9 mouse cellular contexts compared by ENCODE assay signal in the genomic region with DNA sequence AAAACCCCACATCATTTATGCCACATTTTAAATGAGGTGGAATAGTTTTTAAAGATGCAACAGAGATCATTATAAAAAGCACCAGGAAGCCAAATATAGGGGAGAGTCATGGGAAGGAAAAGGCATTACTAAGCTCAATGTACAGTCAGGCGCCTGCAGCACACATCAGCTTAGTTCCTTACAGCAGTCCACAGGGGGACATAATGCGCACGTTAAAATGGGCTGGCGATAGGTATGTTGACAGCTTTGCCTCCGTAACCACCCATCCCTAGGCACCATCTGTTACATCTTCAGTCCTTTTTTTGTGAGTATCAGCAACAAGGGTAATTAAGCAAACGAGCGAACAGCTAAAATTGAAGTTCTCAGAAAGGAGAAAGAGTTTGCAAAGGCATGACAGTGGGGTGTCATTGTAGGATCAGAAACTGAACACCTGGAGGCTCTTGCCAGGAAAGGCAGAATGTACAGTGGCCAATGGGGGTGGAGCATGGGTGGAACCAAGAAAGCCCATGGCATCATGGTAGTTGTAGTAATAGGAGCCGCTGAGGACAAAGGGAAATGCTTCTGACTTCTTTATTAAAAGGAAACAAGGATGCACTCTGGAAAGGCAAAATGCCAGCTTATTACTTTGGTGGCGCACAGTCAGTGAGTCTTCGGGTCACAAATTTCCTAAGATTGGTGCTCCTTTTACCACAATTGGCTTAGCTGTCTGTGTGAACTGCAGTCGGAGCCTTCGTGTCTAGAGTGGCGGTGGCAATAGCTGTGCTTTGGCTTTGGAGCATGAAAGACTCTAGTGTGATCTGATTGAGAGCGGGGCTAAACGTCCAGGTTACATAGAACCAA.
DNase-seq lines count a peak whose midpoint lies in the region; ATAC-seq lines count a peak whose summit lies in the region.
"Had no signal": no experiment of that assay in that cellular context is flagged by ENCODE, and none has a peak within 500 bp of the region (broad histone marks: within the 10 kb centered on the region; RNA-seq: fewer than 3 reads in every experiment).

No protein-coding gene starts in this region.

- 77% methylated on average over 15 of the region's 15 CpGs for WGBS in neural tube, embryonic 12.5 days

- no peak overlapping the region for H3K4me3 ChIP-seq in neural tube, embryonic 12.5 days

- H3K9ac ChIP-seq in neural tube, embryonic 12.5 days, result no peak overlapping the region

- H3K27ac ChIP-seq in neural tube, embryonic 12.5 days, result no peak overlapping the region

- DNase-seq in neural tube, embryonic 10.5 days (ENCODE audit: extremely low spot score, low spot score), result no peak
- peak; percentile 38 to 63 for DNase-seq in frontal cortex, postnatal 36 days (ENCODE audit: low spot score in 2 of 2)
- DNase-seq in left cerebral cortex, postnatal 36 days (ENCODE audit: low spot score in 2 of 2), result peak; percentile 22 to 39
- peak; percentile 14 for DNase-seq in right cerebral cortex, postnatal 4 days
- no peak for DNase-seq in kidney, postnatal 25 days
- DNase-seq in embryo, embryonic 10 days (ENCODE audit: low spot score), result no peak
- DNase-seq in lung, postnatal 14 days, result no peak
- DNase-seq: lung, adult 2 months had no signal

- no peaks in the 10 kb centered on the region for H3K9me3 ChIP-seq in neural tube, embryonic 12.5 days

- H3K4me1 ChIP-seq in neural tube, embryonic 12.5 days, result no peaks in the 10 kb centered on the region

- intact Hi-C loops in left cerebral cortex, postnatal 36 days (cut with DNase I), result no loop called here

- no peaks in the 10 kb centered on the region for H3K36me3 ChIP-seq in neural tube, embryonic 12.5 days

- ATAC-seq in neural tube, embryonic 12.5 days (ENCODE audit: low FRiP score, low read depth), result peak; percentile 70; the same call in 1 of the 2 replicates

- no peaks in the 10 kb centered on the region for H3K27me3 ChIP-seq in neural tube, embryonic 12.5 days (replicated peaks)

- no peak overlapping the region for H3K4me2 ChIP-seq in neural tube, embryonic 12.5 days (replicated peaks)

Comparison
In these comparisons a context has a peak if more than half of its experiments do, and no peak if none do; other contexts are left out.
1. DNase-seq: peak in frontal cortex, postnatal 36 days (2 of 2), left cerebral cortex, postnatal 36 days (2 of 2) and right cerebral cortex, postnatal 4 days (single experiment); none in neural tube, embryonic 10.5 days (single experiment), kidney, postnatal 25 days (0 of 2), embryo, embryonic 10 days (single experiment) and lung, postnatal 14 days (single experiment).